Mouse (Mus musculus): ENCODE measurements around the gene Aktip.

DNA sequence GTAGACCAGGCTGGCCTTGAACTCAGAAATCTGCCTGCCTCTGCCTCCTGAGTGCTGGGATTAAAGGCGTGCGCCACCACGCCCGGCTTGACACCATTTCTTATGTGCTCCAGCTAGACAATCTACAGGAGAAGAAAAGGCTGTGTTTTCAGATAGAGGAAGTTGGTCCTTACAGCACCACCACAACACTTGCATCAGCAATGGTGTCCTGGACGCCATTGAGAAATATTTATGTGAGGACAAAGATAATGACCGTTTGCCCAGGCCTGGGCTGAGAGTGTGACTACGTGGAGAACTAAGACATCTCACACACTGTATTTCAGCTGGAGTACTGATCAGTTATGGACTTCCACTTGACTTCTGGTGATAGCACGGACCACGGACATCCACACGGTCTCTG lies 41.2 kb downstream of the Aktip start:
- TF ChIP-seq CTCF (conservative IDR thresholded peaks at IDR 0.05; ENCODE audit: low read length) = no peak
- no peak for TF ChIP-seq NANOG (IDR thresholded peaks at IDR 0.05; ENCODE audit: borderline replicate concordance, low read length)
- no peak for TF ChIP-seq POU5F1 (IDR thresholded peaks at IDR 0.05; ENCODE audit: borderline replicate concordance, low read length)
